10 mouse cellular contexts compared by ENCODE assay signal in genomic region chr9:60234233-60235115, GRCm38 (mm10).
DNase-seq lines count a peak whose midpoint lies in the region; ATAC-seq and TF ChIP-seq lines count a peak whose summit lies in the region.
"Had no signal": no experiment of that assay in that cellular context is flagged by ENCODE, and none has a peak within 500 bp of the region (broad histone marks: within the 10 kb centered on the region; RNA-seq: fewer than 3 reads in every experiment).

No protein-coding gene starts in this region.

- WGBS in liver, adult 2 months: 60% methylated on average over 8 of the region's 8 CpGs
- WGBS in embryonic facial prominence, embryonic 15.5 days: 20% methylated on average over 8 of the region's 8 CpGs
- 20% methylated on average over 8 of the region's 8 CpGs for WGBS in kidney, embryonic 16.5 days
- WGBS in neural tube, embryonic 15.5 days: 31% methylated on average over 8 of the region's 8 CpGs

- H3K27me3 ChIP-seq in liver, adult 2 months (ENCODE audit: control insufficient read depth, insufficient read depth, low read length): no peaks in the 10 kb centered on the region
- no peaks in the 10 kb centered on the region for H3K27me3 ChIP-seq in embryonic facial prominence, embryonic 15.5 days
- no peaks in the 10 kb centered on the region for H3K27me3 ChIP-seq in kidney, embryonic 16.5 days (ENCODE audit: insufficient read depth, low read length)
- H3K27me3 ChIP-seq in neural tube, embryonic 15.5 days (replicated peaks): no peaks in the 10 kb centered on the region

- no peaks in the 10 kb centered on the region for H3K36me3 ChIP-seq in liver, adult 2 months (ENCODE audit: control insufficient read depth, insufficient read depth, low read length)
- H3K36me3 ChIP-seq in embryonic facial prominence, embryonic 15.5 days: no peaks in the 10 kb centered on the region
- H3K36me3 ChIP-seq in kidney, embryonic 16.5 days (ENCODE audit: insufficient read depth, low read length): no peaks in the 10 kb centered on the region
- no peaks in the 10 kb centered on the region for H3K36me3 ChIP-seq in neural tube, embryonic 15.5 days

- H3K27ac ChIP-seq in liver, adult 2 months (replicated peaks; ENCODE audit: insufficient read depth, low read depth, low read length): no peak overlapping the region
- peak overlapping the region; percentile 85 for H3K27ac ChIP-seq in embryonic facial prominence, embryonic 15.5 days (replicated peaks)
- peak overlapping the region; percentile 92 for H3K27ac ChIP-seq in kidney, embryonic 16.5 days (ENCODE audit: low read length)
- H3K27ac ChIP-seq in neural tube, embryonic 15.5 days (replicated peaks): no peak overlapping the region; the same call in 1 of the 2 replicates

- TF ChIP-seq POLR2A in liver, adult 2 months (IDR thresholded peaks at IDR 0.05; ENCODE audit: extremely low read depth, insufficient read depth, low read length): no peak

- no peak overlapping the region for H3K4me2 ChIP-seq in embryonic facial prominence, embryonic 15.5 days (replicated peaks)
- H3K4me2 ChIP-seq in kidney, embryonic 16.5 days (replicated peaks; ENCODE audit: low read depth, low read length): no peak overlapping the region
- H3K4me2 ChIP-seq in neural tube, embryonic 15.5 days: no peak overlapping the region

- DNase-seq in liver, adult 2 months (ENCODE audit: extremely low read depth, low read depth, low spot score): peak; percentile 51
- no peak for DNase-seq in liver
- DNase-seq in left cerebral cortex, postnatal 36 days (ENCODE audit: low spot score in 2 of 2): no peak
- DNase-seq in left cerebral cortex, adult 18-20 months (ENCODE audit: low spot score in 2 of 2): no peak
- DNase-seq in spleen, adult 18-20 months: no peak
- DNase-seq: adrenal gland, postnatal 14 days; thymus, postnatal 14 days had no signal

- no peak overlapping the region for H3K9ac ChIP-seq in liver, adult 2 months (ENCODE audit: low read depth, low read length)
- H3K9ac ChIP-seq in embryonic facial prominence, embryonic 15.5 days: no peak overlapping the region
- H3K9ac ChIP-seq in kidney, embryonic 16.5 days (replicated peaks; ENCODE audit: low read length): no peak overlapping the region
- no peak overlapping the region for H3K9ac ChIP-seq in neural tube, embryonic 15.5 days (replicated peaks)

- ATAC-seq in embryonic facial prominence, embryonic 15.5 days (ENCODE audit: insufficient number of reproducible peaks, low FRiP score, low TSS enrichment, low read depth): peak; percentile 85
- ATAC-seq in kidney, embryonic 16.5 days (ENCODE audit: low FRiP score, low TSS enrichment): peak; percentile 91
- ATAC-seq in neural tube, embryonic 15.5 days (ENCODE audit: low FRiP score): peak; percentile 65; the same call in 1 of the 2 replicates

- no peaks in the 10 kb centered on the region for H3K79me2 ChIP-seq in liver, adult 2 months (ENCODE audit: control insufficient read depth, insufficient read depth, low read length)

- intact Hi-C loops in left cerebral cortex, postnatal 36 days (cut with DNase I): loop anchor here (5.0 to 10.0 kb wide), 2 partner anchors 277 to 510 kb away; no protein-coding TSS in a partner anchor

- H3K9me3 ChIP-seq in embryonic facial prominence, embryonic 15.5 days (replicated peaks): no peaks in the 10 kb centered on the region
- H3K9me3 ChIP-seq in kidney, embryonic 16.5 days (ENCODE audit: low read length): no peaks in the 10 kb centered on the region
- H3K9me3 ChIP-seq in neural tube, embryonic 15.5 days (replicated peaks): no peaks in the 10 kb centered on the region

- TF ChIP-seq CTCF in liver, adult 2 months (IDR thresholded peaks at IDR 0.05; ENCODE audit: low read depth, low read length): no peak

- no peaks in the 10 kb centered on the region for H3K4me1 ChIP-seq in liver, adult 2 months (ENCODE audit: control insufficient read depth, insufficient read depth, low read length)
- H3K4me1 ChIP-seq in embryonic facial prominence, embryonic 15.5 days: peaks cover 49% of the 10 kb centered on the region
- peaks cover 34% of the 10 kb centered on the region for H3K4me1 ChIP-seq in kidney, embryonic 16.5 days (ENCODE audit: insufficient read depth, low read length)
- H3K4me1 ChIP-seq in neural tube, embryonic 15.5 days: peaks cover 18% of the 10 kb centered on the region

- H3K4me3 ChIP-seq in liver, adult 2 months (ENCODE audit: insufficient read depth, low read depth, low read length): no peak overlapping the region
- H3K4me3 ChIP-seq in embryonic facial prominence, embryonic 15.5 days (replicated peaks): no peak overlapping the region
- H3K4me3 ChIP-seq in kidney, embryonic 16.5 days (ENCODE audit: low read length): no peak overlapping the region
- H3K4me3 ChIP-seq in neural tube, embryonic 15.5 days (replicated peaks): no peak overlapping the region

Comparison
In these comparisons a context has a peak if more than half of its experiments do, and no peak if none do; other contexts are left out.
1. H3K27ac ChIP-seq: peak in embryonic facial prominence, embryonic 15.5 days (single experiment) and kidney, embryonic 16.5 days (single experiment); none in liver, adult 2 months (single experiment) and neural tube, embryonic 15.5 days (single experiment).
2. Peak in every context shown above with its lines, with median percentiles within 50 percentile points of each other: ATAC-seq.